Mouse (Mus musculus) urinary bladder, adult 2 months (tissue): Measurements from ENCODE around the gene Trim40. TPM values are rescaled to one million over a fixed set of nuclear protein-coding genes. Genes with fewer than 3 reads are reported as not detected.

Experiments
- DNase-seq: peaks from one replicate; pipeline ENCODE4 v3.0.0; 2022; ENCODE audit warnings: low spot score
- polyA plus RNA-seq: library from polyadenylated mRNA; depleted of rRNA; stranded (reverse); fragments of >200 nt; gene quantifications from 2 replicates; pipeline ENCODE4 v1.2.3, GENCODE M21; 2012; rRNA removed

Gene Trim40
- polyA plus RNA-seq, 1 experiment: 0.41 TPM

DNA sequence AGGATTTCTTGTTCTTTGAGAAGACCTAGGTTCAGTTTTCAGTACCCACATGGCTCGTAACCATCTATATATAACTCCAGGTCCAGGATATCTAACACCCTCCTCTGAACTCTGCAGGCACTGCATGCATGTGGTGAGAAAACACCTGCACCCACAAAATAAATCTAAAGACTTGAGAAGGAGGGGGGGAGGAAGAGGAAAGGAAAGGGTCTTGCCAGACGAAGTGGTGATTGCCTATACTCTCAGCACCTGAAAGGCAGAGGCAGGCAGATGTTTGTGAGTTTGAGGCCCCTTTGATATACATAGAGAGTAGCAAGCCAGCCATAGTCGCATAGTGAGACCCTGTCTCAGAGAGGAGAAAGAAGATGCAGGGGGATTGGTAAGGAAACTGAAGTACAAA lies 50.0 kb downstream of the Trim40 start:
- no peak for DNase-seq

DNA sequence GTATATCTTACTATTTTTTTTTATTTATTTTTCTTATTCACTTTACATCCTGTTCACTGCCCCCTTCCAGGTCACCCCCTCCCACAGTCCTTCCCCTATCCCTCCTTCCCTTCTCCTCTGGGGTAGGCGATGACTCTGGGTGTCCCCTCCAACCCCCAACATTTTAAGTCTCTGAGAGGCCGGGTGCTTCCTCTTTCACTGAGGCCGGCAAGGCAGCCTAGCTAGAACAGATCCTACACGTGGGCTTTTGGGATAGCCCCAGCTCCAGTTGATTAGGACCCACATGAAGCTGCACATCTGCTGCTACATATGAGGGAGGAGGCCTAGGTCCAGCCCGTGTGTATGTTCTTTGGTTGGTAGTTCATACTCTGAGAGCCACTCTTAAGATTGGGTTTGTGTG lies 50.9 kb downstream of the Trim40 start:
- no peak for DNase-seq

DNA sequence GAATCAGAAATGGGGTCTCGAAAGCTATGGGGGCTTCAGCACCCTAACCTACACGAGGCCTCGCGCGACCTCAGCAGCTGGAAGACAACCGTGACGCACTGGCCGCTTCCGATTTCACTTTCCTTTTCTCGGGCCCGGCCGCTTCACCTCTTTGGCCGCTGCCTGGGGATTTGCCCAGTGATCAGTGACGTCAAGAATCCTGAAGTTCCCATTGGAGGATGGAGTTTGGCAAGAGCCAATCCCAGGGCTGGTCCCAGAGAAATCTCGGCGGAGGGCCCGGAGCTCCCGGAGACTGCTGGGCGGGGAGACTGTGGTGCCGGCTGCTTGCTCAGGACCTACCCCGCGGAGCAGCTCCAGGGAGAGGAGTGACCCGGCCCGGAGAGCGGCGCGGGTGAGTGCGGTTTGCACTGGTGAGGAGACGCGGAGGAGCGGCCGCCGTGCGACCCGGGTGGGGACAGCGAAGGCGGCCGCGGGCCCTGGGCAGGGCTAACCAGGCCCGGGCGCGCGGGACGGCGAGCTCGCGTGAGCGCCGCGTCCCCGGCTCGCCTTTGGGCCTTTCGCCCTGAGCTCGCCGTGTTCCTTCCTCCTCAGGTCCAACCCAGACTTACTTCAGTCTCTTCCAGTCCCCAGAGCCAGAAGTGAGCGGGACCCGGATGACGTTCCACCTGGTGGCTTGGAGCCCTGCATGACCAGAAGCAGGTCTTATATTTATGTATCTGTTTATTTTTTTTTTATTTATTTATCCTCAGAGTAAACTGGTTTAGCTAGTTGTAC lies 52.9 kb downstream of the Trim40 start, which contains the start of gene Trim26:
TSS of gene Trim26 (plus strand) at position 261 of the 774 bp plus-strand sequence.
- DNase-seq: peak; percentile 93

DNA sequence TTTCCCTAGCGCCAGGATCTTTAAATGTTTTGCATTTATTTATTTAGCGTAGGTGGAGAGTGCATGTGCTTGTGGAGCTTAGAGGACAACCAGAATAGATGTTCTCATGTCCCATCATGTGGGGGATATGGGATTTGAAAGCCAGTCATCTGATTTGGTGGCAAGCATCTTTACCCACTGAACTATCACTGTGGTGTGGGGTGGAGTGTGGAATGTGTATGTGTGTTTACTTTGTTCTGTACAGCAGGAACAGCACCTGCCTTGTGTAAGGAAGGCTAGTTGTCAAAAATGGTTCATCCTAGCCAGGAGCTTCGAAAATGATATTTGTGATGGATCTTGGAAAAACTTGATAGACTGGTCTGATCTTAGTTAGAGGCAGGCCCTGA lies 53.5 kb downstream of the Trim40 start:
- no peak for DNase-seq

DNA sequence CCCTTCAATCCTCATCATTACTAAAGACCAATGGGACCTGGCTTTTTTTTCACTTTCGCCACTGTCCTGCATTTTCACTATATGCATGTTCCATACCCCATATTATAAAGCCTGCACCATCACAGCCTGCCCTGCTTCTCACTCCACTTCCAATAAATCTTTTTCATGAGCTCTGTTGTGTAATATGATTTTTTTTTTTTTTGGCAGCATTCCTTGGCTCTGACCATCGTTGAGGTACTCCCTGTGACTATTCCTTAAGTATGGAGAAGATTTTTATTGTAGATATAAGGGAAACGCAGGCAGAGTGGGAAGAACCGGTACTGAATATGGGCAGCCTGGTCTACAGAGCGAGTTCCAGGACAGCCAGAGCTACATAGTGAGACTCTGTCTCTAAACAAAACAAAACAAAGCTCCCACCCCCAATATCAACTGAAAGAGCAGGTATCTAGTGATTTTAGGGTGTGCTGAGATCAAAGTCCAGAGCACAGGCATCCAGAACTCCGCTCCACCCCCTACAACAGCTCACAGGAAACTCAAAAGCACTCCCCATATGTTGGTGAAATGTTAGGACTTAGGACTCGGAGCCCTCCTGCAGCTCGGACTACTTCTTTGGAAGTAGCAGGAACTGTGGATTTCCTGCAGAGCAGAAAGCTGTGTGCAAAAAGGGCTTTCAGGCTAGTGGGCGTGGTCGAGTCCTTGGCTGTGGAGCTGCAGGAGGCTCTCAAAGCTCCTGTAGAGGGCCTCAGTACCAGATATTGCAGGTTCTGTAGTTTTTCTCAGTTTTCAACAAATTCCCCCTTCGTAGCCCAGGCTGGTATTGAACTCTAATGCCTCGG lies 54.1 kb downstream of the Trim40 start:
- no peak for DNase-seq

DNA sequence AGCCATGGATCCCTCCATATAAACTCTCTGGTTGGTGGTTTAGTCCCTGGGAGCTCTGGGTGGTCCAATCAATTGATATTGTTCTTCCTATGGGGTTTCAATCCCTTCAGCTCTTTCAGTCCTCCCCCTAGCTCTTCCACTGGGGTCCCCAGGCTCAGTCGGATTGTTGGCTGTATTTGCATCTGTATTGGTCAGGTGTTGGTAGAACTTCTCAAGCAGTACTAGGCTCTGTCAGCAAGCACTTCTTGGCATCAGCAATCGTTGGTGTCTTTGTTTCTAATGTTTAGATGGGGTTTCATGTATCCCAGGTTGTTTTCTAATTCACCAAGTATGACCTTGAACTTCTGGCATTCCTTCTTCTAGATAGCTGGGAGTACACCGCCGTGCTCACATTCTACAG lies 57.2 kb downstream of the Trim40 start:
- DNase-seq: no peak

Other genes starting within 250 kb of the Trim40 start
- gene H2-M9, start 247.5 kb downstream of the Trim40 start, polyA plus RNA-seq: 0.12 TPM in 1 of 2 replicates, not detected in the other
- gene H2-M1, start 217.9 kb downstream of the Trim40 start, polyA plus RNA-seq: not detected in 2 replicates
- not detected in 2 replicates for gene H2-M10.5, start 117.2 kb downstream of the Trim40 start, polyA plus RNA-seq
- gene H2-M10.6, start 78.0 kb downstream of the Trim40 start, polyA plus RNA-seq: not detected in 2 replicates
- 39.4 and 47.1 TPM in 2 replicates for gene Trim26, start 53.0 kb downstream of the Trim40 start, polyA plus RNA-seq
- 0.03 TPM in 1 of 2 replicates, not detected in the other for gene Trim15, start 22.9 kb downstream of the Trim40 start, polyA plus RNA-seq
- gene Trim10, start 20.5 kb downstream of the Trim40 start, polyA plus RNA-seq: 0.07 TPM in 2 replicates
- gene Trim31, start 8.0 kb upstream of the Trim40 start, polyA plus RNA-seq: not detected in 2 replicates
- 8.9 and 11.0 TPM in 2 replicates for gene Rnf39, start 52.8 kb upstream of the Trim40 start, polyA plus RNA-seq
- 114 and 122 TPM in 2 replicates for gene Ppp1r11, start 61.6 kb upstream of the Trim40 start, polyA plus RNA-seq
- 38.3 and 39.6 TPM in 2 replicates for gene Znrd1, start 68.4 kb upstream of the Trim40 start, polyA plus RNA-seq
- gene Znrd1as, start 68.5 kb upstream of the Trim40 start, polyA plus RNA-seq: 15.9 and 17.0 TPM in 2 replicates
- 0.30 and 0.56 TPM in 2 replicates for gene 2410137M14Rik, start 91.1 kb upstream of the Trim40 start, polyA plus RNA-seq
- gene H2-M5, start 99.4 kb upstream of the Trim40 start, polyA plus RNA-seq: 3.0 and 3.8 TPM in 2 replicates
- gene Zfp57, start 111.0 kb upstream of the Trim40 start, polyA plus RNA-seq: 22.6 and 32.3 TPM in 2 replicates
- gene Mog, start 133.3 kb upstream of the Trim40 start, polyA plus RNA-seq: 0.11 and 0.18 TPM in 2 replicates
- 72.1 and 81.4 TPM in 2 replicates for gene Gabbr1, start 155.8 kb upstream of the Trim40 start, polyA plus RNA-seq
- gene Olfr90, start 198.4 kb upstream of the Trim40 start, polyA plus RNA-seq: not detected in 2 replicates
- not detected in 2 replicates for gene Olfr91, start 208.2 kb upstream of the Trim40 start, polyA plus RNA-seq
- not detected in 2 replicates for gene Olfr92, start 230.0 kb upstream of the Trim40 start, polyA plus RNA-seq